Mouse (Mus musculus): ENCODE results near the gene Tk1.

DNA sequence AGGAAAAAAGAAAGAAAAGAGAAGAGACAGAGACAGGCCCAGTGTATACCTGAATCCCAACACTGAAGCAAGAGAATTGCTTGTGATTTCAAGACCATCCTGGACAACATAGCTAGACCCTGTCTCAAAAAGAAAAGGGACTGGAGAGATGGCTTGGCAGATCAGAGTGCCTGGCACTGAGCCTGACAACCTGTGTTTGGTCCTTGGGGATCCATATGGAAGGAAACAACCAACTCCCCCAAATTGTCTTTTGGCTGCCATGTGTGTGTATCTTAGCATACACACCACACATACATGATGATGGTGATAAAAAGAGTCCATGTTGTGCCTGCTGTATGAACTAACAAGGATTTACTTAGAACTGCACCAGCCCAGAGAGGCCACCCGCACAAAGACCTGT lies 13.1 kb upstream of the Tk1 start:
- TF ChIP-seq CTCF (IDR thresholded peaks at IDR 0.05; ENCODE audit: low read depth) (no peak), EP300 (IDR thresholded peaks at IDR 0.05; ENCODE audit: low read depth) (no peak)
